ENCODE assay signal across 8 mouse cellular contexts in the genomic region with DNA sequence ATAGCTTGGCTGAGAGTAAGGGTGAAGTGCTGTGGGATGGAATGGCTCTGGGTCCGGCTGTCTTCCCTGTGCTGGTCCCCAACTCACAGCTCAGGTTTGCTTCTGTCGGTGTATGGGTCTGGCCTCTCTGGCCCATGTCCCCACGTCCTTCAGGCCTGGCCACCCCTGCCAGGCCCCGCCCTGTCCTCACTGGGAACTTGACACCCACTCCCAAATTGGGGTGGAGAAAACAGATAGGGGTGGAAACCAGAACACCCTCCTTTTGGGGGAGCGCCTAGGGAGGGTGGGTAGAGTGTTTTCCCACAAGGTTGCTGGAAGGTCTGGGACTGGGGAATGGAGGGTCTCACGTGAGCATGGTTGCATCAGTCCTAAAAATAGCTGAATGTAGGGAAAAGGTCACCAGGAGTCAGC. TPM values are rescaled to one million over a fixed set of nuclear protein-coding genes. Genes with fewer than 3 reads are reported as not detected.
DNase-seq lines count a peak whose midpoint lies in the region; ATAC-seq and TF ChIP-seq lines count a peak whose summit lies in the region.
"Had no signal": no experiment of that assay in that cellular context is flagged by ENCODE, and none has a peak within 500 bp of the region (broad histone marks: within the 10 kb centered on the region; RNA-seq: fewer than 3 reads in every experiment).

A gene (minus strand): TSS at position 153 of the 411 bp plus-strand sequence.

- H3K27ac ChIP-seq in ES-E14 (ENCODE audit: insufficient read depth, low read depth, low read length, poor library complexity, severe bottlenecking), result peak within 1 kb of the TSS; percentile 55; the same call in 1 of the 2 replicates
- peak within 1 kb of the TSS; percentile 98 for H3K27ac ChIP-seq in heart, embryonic 13.5 days (replicated peaks)
- H3K27ac ChIP-seq in limb, embryonic 10.5 days, result no peak within 1 kb of the TSS
- H3K27ac ChIP-seq in midbrain, embryonic 11.5 days (ENCODE audit: low read depth, low read length), result no peak within 1 kb of the TSS

- H3K4me1 ChIP-seq in ES-E14 (ENCODE audit: control insufficient read depth in 2 of 2, insufficient read depth in 2 of 2, low read length in 2 of 2, poor library complexity in 1 of 2), result peaks cover 2 to 12% of the 10 kb centered on the region in 2 experiments; a peak in 3 of 4 replicates
- H3K4me1 ChIP-seq in heart, embryonic 13.5 days, result peaks cover 48% of the 10 kb centered on the region
- peaks cover 32% of the 10 kb centered on the region for H3K4me1 ChIP-seq in limb, embryonic 10.5 days
- H3K4me1 ChIP-seq in midbrain, embryonic 11.5 days (ENCODE audit: control insufficient read depth, insufficient read depth, low read length), result peaks cover 10% of the 10 kb centered on the region

- 15% methylated on average over 6 of the region's 6 CpGs for WGBS in heart, embryonic 13.5 days
- WGBS in limb, embryonic 10.5 days, result 18% methylated on average over 6 of the region's 6 CpGs
- WGBS in midbrain, embryonic 11.5 days, result 33% methylated on average over 6 of the region's 6 CpGs

- peak within 1 kb of the TSS; percentile 16 for H3K9ac ChIP-seq in ES-E14 (ENCODE audit: insufficient read depth, low read depth, low read length, poor library complexity, severe bottlenecking)
- peak within 1 kb of the TSS; percentile 91 for H3K9ac ChIP-seq in heart, embryonic 13.5 days
- H3K9ac ChIP-seq in midbrain, embryonic 11.5 days (ENCODE audit: low read length), result no peak within 1 kb of the TSS

- ATAC-seq in heart, embryonic 13.5 days (ENCODE audit: extremely low read depth, insufficient number of reproducible peaks, low FRiP score, low TSS enrichment), result peak; percentile 44
- no peak for ATAC-seq in midbrain, embryonic 11.5 days (ENCODE audit: low FRiP score)

- peak within 1 kb of the TSS; percentile 69 for H3K4me2 ChIP-seq in heart, embryonic 13.5 days
- H3K4me2 ChIP-seq in midbrain, embryonic 11.5 days, result no peak within 1 kb of the TSS

- no peaks in the 10 kb centered on the region for H3K9me3 ChIP-seq in ES-E14 (ENCODE audit: control insufficient read depth, insufficient read depth, low read depth, low read length)
- H3K9me3 ChIP-seq in heart, embryonic 13.5 days, result no peaks in the 10 kb centered on the region
- H3K9me3 ChIP-seq in limb, embryonic 10.5 days (replicated peaks), result no peaks in the 10 kb centered on the region
- no peaks in the 10 kb centered on the region for H3K9me3 ChIP-seq in midbrain, embryonic 11.5 days (ENCODE audit: control insufficient read depth, low read length)

- in situ Hi-C loops in ES-E14 (cut with MboI; ENCODE audit: low sequenced_read_pairs in 2 of 2, unreplicated experiment in 2 of 2), result no loop called here

- no peak for DNase-seq in ES-E14 (ENCODE audit: low read depth, low spot score)
- peak in 1 of 2 experiments; percentile 48 for DNase-seq in adrenal gland, postnatal 36 days
- no peak for DNase-seq in limb, embryonic 10.5 days (ENCODE audit: low spot score)
- no peak for DNase-seq in left cerebral cortex, adult 9 months (ENCODE audit: low spot score in 2 of 2)
- DNase-seq in T-cell, adult 2 months (ENCODE audit: low spot score), result no peak
- DNase-seq in midbrain, embryonic 11.5 days (ENCODE audit: low spot score, missing footprints), result no peak
- DNase-seq: midbrain, embryonic 14.5 days had no signal

- no peaks in the 10 kb centered on the region for H3K27me3 ChIP-seq in heart, embryonic 13.5 days (replicated peaks)
- no peaks in the 10 kb centered on the region for H3K27me3 ChIP-seq in limb, embryonic 10.5 days (ENCODE audit: low read depth, poor library complexity, severe bottlenecking)
- no peaks in the 10 kb centered on the region for H3K27me3 ChIP-seq in midbrain, embryonic 11.5 days (ENCODE audit: control insufficient read depth, insufficient read depth, low read length)

- peaks cover 10% of the 10 kb centered on the region; the same call in 1 of the 2 replicates for H3K36me3 ChIP-seq in ES-E14 (ENCODE audit: control insufficient read depth, insufficient read depth, low read length, poor library complexity, severe bottlenecking)
- peaks cover 61% of the 10 kb centered on the region for H3K36me3 ChIP-seq in heart, embryonic 13.5 days
- peaks cover 25% of the 10 kb centered on the region for H3K36me3 ChIP-seq in limb, embryonic 10.5 days
- H3K36me3 ChIP-seq in midbrain, embryonic 11.5 days (ENCODE audit: control insufficient read depth, insufficient read depth, low read length), result peaks cover 4% of the 10 kb centered on the region; the same call in 1 of the 2 replicates

- peak within 1 kb of the TSS; percentile 22 to 54; a peak in 3 of 4 replicates for H3K4me3 ChIP-seq in ES-E14 (ENCODE audit: insufficient read depth in 1 of 2, low read depth in 1 of 2, low read length in 2 of 2, poor library complexity in 1 of 2, severe bottlenecking in 1 of 2)
- peak within 1 kb of the TSS; percentile 61 for H3K4me3 ChIP-seq in heart, embryonic 13.5 days
- H3K4me3 ChIP-seq in limb, embryonic 10.5 days, result peak within 1 kb of the TSS; percentile 33
- no peak within 1 kb of the TSS for H3K4me3 ChIP-seq in midbrain, embryonic 11.5 days (ENCODE audit: low read depth, low read length)

TF ChIP-seq in ES-E14, 5 proteins besides CTCF, POLR2A, EP300 and RAD21:
- TF ChIP-seq HCFC1 (IDR thresholded peaks at IDR 0.05; ENCODE audit: borderline replicate concordance, insufficient read depth, low read length), result no peak
- TF ChIP-seq ZC3H11A (IDR thresholded peaks at IDR 0.05; ENCODE audit: borderline replicate concordance, low read depth, low read length), result no peak
- TF ChIP-seq ZNF384 (IDR thresholded peaks at IDR 0.05; ENCODE audit: low read depth, low read length), result no peak
- TF ChIP-seq CHD2 (IDR thresholded peaks at IDR 0.05; ENCODE audit: low read depth, low read length), result no peak
- no peak for TF ChIP-seq MAFK (IDR thresholded peaks at IDR 0.05; ENCODE audit: insufficient read depth, low read depth, low read length)

RNA-seq across cellular contexts. Expression of the gene that starts here (rescaled TPM):
- total RNA-seq in ES-E14 (2012; rRNA removed), result 2.7 and 5.9 TPM in 2 replicates
- 100 to 1,000 TPM in 1 of 2 experiments, 10 to 100 TPM in 1; 84.6 to 143 TPM for total RNA-seq in adrenal gland, postnatal 36 days (2021)
- polyA plus RNA-seq in heart, embryonic 13.5 days (2015; fragmentation: Nextera tagmentation; extraction: Ambion mirVana), result 139 and 147 TPM in 2 replicates
- 1.0 and 1.1 TPM in 2 replicates for polyA plus RNA-seq in limb, embryonic 10.5 days (2016; fragmentation: Nextera tagmentation; extraction: Ambion mirVana)
- 0.93 and 1.1 TPM in 2 replicates for polyA plus RNA-seq in midbrain, embryonic 11.5 days (2014; fragmentation: Nextera tagmentation; extraction: Ambion mirVana)

Comparison
In these comparisons a context has a peak if more than half of its experiments do, and no peak if none do; other contexts are left out.
1. RNA of the gene that starts here (total RNA-seq): 84.6 to 143 TPM in adrenal gland, postnatal 36 days; 2.7 to 5.9 TPM in ES-E14; every median in the first group is over 10 times any median in the second.
2. RNA of the gene that starts here (polyA plus RNA-seq): 139 to 147 TPM in heart, embryonic 13.5 days; 1.0 to 1.1 TPM in limb, embryonic 10.5 days and 0.93 to 1.1 TPM in midbrain, embryonic 11.5 days; every median in the first group is over 10 times any median in the second.
3. H3K27ac ChIP-seq: peak in ES-E14 (single experiment) and heart, embryonic 13.5 days (single experiment); none in limb, embryonic 10.5 days (single experiment) and midbrain, embryonic 11.5 days (single experiment).